In the genomic region with DNA sequence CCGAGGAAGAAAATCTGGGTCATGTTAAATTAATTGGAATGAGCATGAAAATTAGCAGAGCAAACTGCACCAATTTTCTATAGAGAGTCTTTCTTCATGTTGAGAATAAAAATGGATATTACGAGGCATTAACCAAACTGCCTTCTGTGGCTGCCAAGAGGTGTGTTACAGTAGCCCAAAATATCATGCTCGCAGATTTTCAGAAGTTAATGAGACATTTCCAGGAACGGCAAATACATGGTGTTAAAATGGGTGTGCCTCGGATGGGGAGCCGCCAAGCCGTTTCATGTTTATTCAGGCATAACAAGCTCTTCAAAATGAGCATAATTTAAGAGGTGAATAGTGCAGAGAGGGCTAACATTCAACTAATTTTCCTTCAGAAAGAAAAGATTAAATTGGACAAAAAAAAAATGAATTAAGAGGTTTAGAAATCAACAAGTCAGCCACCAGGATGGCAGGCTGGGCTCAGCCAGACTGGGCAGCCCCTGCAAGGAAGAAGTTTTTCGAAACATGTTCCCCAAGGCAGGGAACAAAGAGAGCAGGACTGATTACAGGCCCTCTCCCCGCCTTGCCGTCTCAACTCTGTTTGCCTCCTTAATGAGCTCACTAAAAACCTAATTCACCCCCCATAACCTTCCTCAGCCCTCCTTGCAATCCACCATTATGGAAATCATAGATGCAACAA, we compare ENCODE assay signal across 11 mouse cellular contexts. TPM values are rescaled to one million over a fixed set of nuclear protein-coding genes. Genes with fewer than 3 reads are reported as not detected.
DNase-seq lines count a peak whose midpoint lies in the region; ATAC-seq lines count a peak whose summit lies in the region.
"Had no signal": no experiment of that assay in that cellular context is flagged by ENCODE, and none has a peak within 500 bp of the region (broad histone marks: within the 10 kb centered on the region; RNA-seq: fewer than 3 reads in every experiment).

No protein-coding gene starts in this region.

- no peak overlapping the region for H3K4me3 ChIP-seq in embryonic facial prominence, embryonic 14.5 days (ENCODE audit: low read depth, low read length)
- H3K4me3 ChIP-seq in hindbrain, embryonic 16.5 days (ENCODE audit: low read length): no peak overlapping the region
- H3K4me3 ChIP-seq in neural tube, embryonic 13.5 days: no peak overlapping the region
- H3K4me3 ChIP-seq: embryonic facial prominence, embryonic 13.5 days had no signal

- intact Hi-C loops in left cerebral cortex, postnatal 14 days (cut with DNase I): no loop called here

- H3K4me1 ChIP-seq in embryonic facial prominence, embryonic 14.5 days (ENCODE audit: control insufficient read depth, insufficient read depth, low read length): peaks cover 21% of the 10 kb centered on the region
- peaks cover 26% of the 10 kb centered on the region for H3K4me1 ChIP-seq in hindbrain, embryonic 16.5 days (ENCODE audit: control insufficient read depth, insufficient read depth, low read depth, low read length)
- peaks cover 46% of the 10 kb centered on the region for H3K4me1 ChIP-seq in neural tube, embryonic 13.5 days (replicated peaks)

- H3K4me2 ChIP-seq in embryonic facial prominence, embryonic 14.5 days (ENCODE audit: low read depth, low read length): no peak overlapping the region
- no peak overlapping the region for H3K4me2 ChIP-seq in hindbrain, embryonic 16.5 days (ENCODE audit: low read length)
- H3K4me2 ChIP-seq in neural tube, embryonic 13.5 days: 0 out of 2 replicates have a peak overlapping the region, but pooled peaks have one; percentile 42
- H3K4me2 ChIP-seq: embryonic facial prominence, embryonic 13.5 days had no signal

- H3K27ac ChIP-seq in embryonic facial prominence, embryonic 14.5 days (replicated peaks; ENCODE audit: low read depth, low read length): no peak overlapping the region
- peak overlapping the region; percentile 68 for H3K27ac ChIP-seq in hindbrain, embryonic 16.5 days (ENCODE audit: low read depth, low read length)
- H3K27ac ChIP-seq in neural tube, embryonic 13.5 days (replicated peaks): peak overlapping the region; percentile 85
- H3K27ac ChIP-seq: embryonic facial prominence, embryonic 13.5 days had no signal

- peak; percentile 57 for DNase-seq in Muller cell, postnatal 12 days (ENCODE audit: inconsistent ontology term)
- DNase-seq in embryonic facial prominence, embryonic 14.5 days (ENCODE audit: low spot score): peak; percentile 22
- DNase-seq in right cerebral cortex, postnatal 4 days: no peak
- DNase-seq in left cerebral cortex, postnatal 14 days (ENCODE audit: low spot score in 2 of 2): no peak
- DNase-seq: thymus, adult 2 months had no signal

- 52% methylated on average over 10 of the region's 10 CpGs for WGBS in embryonic facial prominence, embryonic 14.5 days
- WGBS in hindbrain, embryonic 16.5 days: 25% methylated on average over 10 of the region's 10 CpGs
- 21% methylated on average over 10 of the region's 10 CpGs for WGBS in neural tube, embryonic 13.5 days

- no peaks in the 10 kb centered on the region for H3K36me3 ChIP-seq in embryonic facial prominence, embryonic 14.5 days (ENCODE audit: control insufficient read depth, insufficient read depth, low read length)
- no peaks in the 10 kb centered on the region for H3K36me3 ChIP-seq in hindbrain, embryonic 16.5 days (ENCODE audit: control insufficient read depth, insufficient read depth, low read length)
- no peaks in the 10 kb centered on the region for H3K36me3 ChIP-seq in neural tube, embryonic 13.5 days

- no peaks in the 10 kb centered on the region for H3K9me3 ChIP-seq in embryonic facial prominence, embryonic 14.5 days (ENCODE audit: control insufficient read depth, low read length)
- no peaks in the 10 kb centered on the region for H3K9me3 ChIP-seq in hindbrain, embryonic 16.5 days (ENCODE audit: control insufficient read depth, low read length)
- no peaks in the 10 kb centered on the region for H3K9me3 ChIP-seq in neural tube, embryonic 13.5 days
- H3K9me3 ChIP-seq: embryonic facial prominence, embryonic 13.5 days had no signal

- no peak for ATAC-seq in embryonic facial prominence, embryonic 14.5 days (ENCODE audit: low read depth)
- peak; percentile 27; the same call in 1 of the 2 replicates for ATAC-seq in hindbrain, embryonic 16.5 days
- ATAC-seq in neural tube, embryonic 13.5 days (ENCODE audit: low read depth): peak; percentile 8; the same call in 1 of the 2 replicates
- no peak for ATAC-seq in CD4-positive, CD25-positive, alpha-beta regulatory T cell, adult 4 months
- ATAC-seq: activated CD4-positive, CD25-positive, alpha-beta regulatory T cell, adult 4 months had no signal

- no peak overlapping the region for H3K9ac ChIP-seq in embryonic facial prominence, embryonic 14.5 days (ENCODE audit: low read depth, low read length)
- H3K9ac ChIP-seq in hindbrain, embryonic 16.5 days (ENCODE audit: low read depth, low read length): no peak overlapping the region
- no peak overlapping the region for H3K9ac ChIP-seq in neural tube, embryonic 13.5 days
- H3K9ac ChIP-seq: embryonic facial prominence, embryonic 13.5 days had no signal

- H3K27me3 ChIP-seq in embryonic facial prominence, embryonic 14.5 days (replicated peaks; ENCODE audit: control insufficient read depth, insufficient read depth, low read length): no peaks in the 10 kb centered on the region
- H3K27me3 ChIP-seq in hindbrain, embryonic 16.5 days (replicated peaks; ENCODE audit: control insufficient read depth, insufficient read depth, low read length): no peaks in the 10 kb centered on the region
- H3K27me3 ChIP-seq in neural tube, embryonic 13.5 days: no peaks in the 10 kb centered on the region

RNA-seq across cellular contexts. Expression of a gene that starts 46.7 kb away (rescaled TPM):
- 30.4 and 40.4 TPM in 2 replicates for polyA plus RNA-seq in embryonic facial prominence, embryonic 14.5 days (2014; fragmentation: Nextera tagmentation; extraction: Ambion mirVana)
- 128 and 131 TPM in 2 replicates for polyA plus RNA-seq in hindbrain, embryonic 16.5 days (2015; fragmentation: Nextera tagmentation; extraction: Ambion mirVana)
- 92.0 and 98.7 TPM in 2 replicates for polyA plus RNA-seq in neural tube, embryonic 13.5 days (2015; fragmentation: Nextera tagmentation; extraction: Ambion mirVana)
- polyA plus RNA-seq in CD4-positive, CD25-positive, alpha-beta regulatory T cell, adult 4 months (2017; shearing (Covaris generic)): not detected
- 10 to 100 TPM; 80.8 to 89.3 TPM for total RNA-seq in left cerebral cortex, postnatal 14 days (2021)
- total RNA-seq: megakaryocyte, adult 5-6 weeks had no signal

Comparison
In these comparisons a context has a peak if more than half of its experiments do, and no peak if none do; other contexts are left out.
1. DNase-seq: peak in Muller cell, postnatal 12 days (single experiment) and embryonic facial prominence, embryonic 14.5 days (single experiment); none in right cerebral cortex, postnatal 4 days (single experiment) and left cerebral cortex, postnatal 14 days (0 of 2).
2. ATAC-seq: peak in hindbrain, embryonic 16.5 days (single experiment) and neural tube, embryonic 13.5 days (single experiment); none in embryonic facial prominence, embryonic 14.5 days (single experiment) and CD4-positive, CD25-positive, alpha-beta regulatory T cell, adult 4 months (single experiment).
3. RNA of a gene that starts 46.7 kb away (polyA plus RNA-seq): 128 to 131 TPM in hindbrain, embryonic 16.5 days, 92.0 to 98.7 TPM in neural tube, embryonic 13.5 days and 30.4 to 40.4 TPM in embryonic facial prominence, embryonic 14.5 days; not detected in CD4-positive, CD25-positive, alpha-beta regulatory T cell, adult 4 months; every median in the first group is over 10 times any median in the second.